Mouse (Mus musculus): ENCODE data around the gene Hcn3.

Gene Hcn3

DNA sequence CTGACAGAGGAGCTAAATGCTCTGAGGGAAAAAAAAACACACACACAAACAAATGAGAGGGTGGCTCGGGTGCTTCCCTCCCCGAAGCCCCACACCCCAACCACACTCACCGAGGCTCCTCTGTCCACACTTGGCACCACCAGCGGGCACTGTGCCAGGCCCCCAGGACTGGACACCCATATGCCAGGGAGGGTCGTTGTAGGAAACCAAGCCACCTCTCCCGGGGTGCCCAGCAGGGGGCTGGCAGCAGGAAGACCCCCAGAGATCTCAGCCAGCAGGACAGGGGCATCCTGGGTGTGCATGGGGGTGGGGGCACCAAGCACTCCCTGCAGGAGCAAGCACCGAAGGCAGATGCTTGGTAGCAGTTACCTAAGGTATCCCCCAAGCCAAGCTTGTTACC lies 59.2 kb downstream of the Hcn3 start, which contains the start of gene Gm43738:
Gene Gm43738, minus strand, starts transcription at position 289 of the 400 bp plus-strand sequence.
- no peak for DNase-seq (ENCODE audit: low spot score)

Data from embryo, embryonic 10 days (tissue).